Mouse (Mus musculus) ovary, adult 18-20 months (tissue): ENCODE measurements around the gene Ifi205.
"Not testable (repeated sequence)": the region's sequence is repeated elsewhere in the genome, so short reads cannot be mapped to it uniquely, and the experiment has no call there.

ENCODE experiments used
- DNase-seq: peaks from one replicate; pipeline ENCODE4 v3.0.0; 2022; ENCODE audit warnings: low spot score, mixed read lengths

The Ifi205 gene

GRCm38 (mm10) chr1:174031698-174032097 lies at the start of gene Ifi205:
Gene Ifi205, minus strand, starts transcription at chr1:174031810.
- no peak for DNase-seq

GRCm38 (mm10) chr1:174066305-174066704 lies 34.7 kb upstream of the Ifi205 start, which contains the start of gene Olfr430:
Gene Olfr430, plus strand, starts transcription at chr1:174066605.
- no peak for DNase-seq

GRCm38 (mm10) chr1:174055248-174055647 lies 23.6 kb upstream of the Ifi205 start:
- no peak for DNase-seq

GRCm38 (mm10) chr1:174052981-174053380 lies 21.4 kb upstream of the Ifi205 start:
- no peak for DNase-seq

- no peak for DNase-seq
Observed at GRCm38 (mm10) chr1:174051931-174052536, 20.4 kb upstream of the Ifi205 start.

- DNase-seq = no peak
Observed at GRCm38 (mm10) chr1:174051515-174051914, 19.9 kb upstream of the Ifi205 start.

GRCm38 (mm10) chr1:174050532-174050931 lies 18.9 kb upstream of the Ifi205 start:
- DNase-seq = no peak

- not testable (repeated sequence) for DNase-seq
Observed at GRCm38 (mm10) chr1:174049357-174049756, 17.7 kb upstream of the Ifi205 start.

GRCm38 (mm10) chr1:174048893-174049292 lies 17.3 kb upstream of the Ifi205 start, which contains the start of gene Olfr432:
Gene Olfr432, plus strand, starts transcription at chr1:174049205.
- DNase-seq = no peak

GRCm38 (mm10) chr1:174048227-174048626 lies 16.6 kb upstream of the Ifi205 start:
- not testable (repeated sequence) for DNase-seq

- no peak for DNase-seq
Observed at GRCm38 (mm10) chr1:174044431-174044830, 12.8 kb upstream of the Ifi205 start.

GRCm38 (mm10) chr1:174042091-174042884 lies 10.7 kb upstream of the Ifi205 start:
- not testable (repeated sequence) for DNase-seq

- peak; percentile 29 for DNase-seq
Observed at GRCm38 (mm10) chr1:174040523-174041177, 9.0 kb upstream of the Ifi205 start, which contains the start of gene Olfr433. Gene Olfr433, plus strand, starts transcription at chr1:174040705.

GRCm38 (mm10) chr1:174038480-174038879 lies 6.9 kb upstream of the Ifi205 start:
- DNase-seq = no peak

GRCm38 (mm10) chr1:174035841-174036240 lies 4.2 kb upstream of the Ifi205 start:
- DNase-seq = no peak

GRCm38 (mm10) chr1:174007050-174007449 lies 24.6 kb downstream of the Ifi205 start:
- not testable (repeated sequence) for DNase-seq

- not testable (repeated sequence) for DNase-seq
Observed at GRCm38 (mm10) chr1:174004352-174005109, 27.1 kb downstream of the Ifi205 start.

- DNase-seq = no peak
Observed at GRCm38 (mm10) chr1:173995003-173995402, 36.6 kb downstream of the Ifi205 start.

- DNase-seq = not testable (repeated sequence)
Observed at GRCm38 (mm10) chr1:173982694-173983305, 48.8 kb downstream of the Ifi205 start, which contains the start of gene Ifi202b. Gene Ifi202b, minus strand, starts transcription at chr1:173982744.

- not testable (repeated sequence) for DNase-seq
Observed at GRCm38 (mm10) chr1:173981038-173981437, 50.6 kb downstream of the Ifi205 start.

GRCm38 (mm10) chr1:173977622-173978021 lies 54.0 kb downstream of the Ifi205 start:
- DNase-seq = no peak
